Mouse (Mus musculus) testis, adult 2 months (tissue): ENCODE results near the gene Rasgef1b.

Source experiments
- CTCF ChIP-seq: fragments of 200-500 bp; IDR thresholded peaks from 2 replicates; pipeline ENCODE4 v1.5.1; 2012; ENCODE audit warnings: low read depth, mild to moderate bottlenecking, inconsistent platforms, low read length, moderate library complexity; ENCODE audit not compliant: control insufficient read depth, insufficient read depth, insufficient replicate concordance
- POLR2A ChIP-seq: fragments of 200-500 bp; IDR thresholded peaks from 2 replicates; pipeline ENCODE4 v1.6.1; 2012; ENCODE audit warnings: low read depth, mild to moderate bottlenecking, inconsistent platforms, low read length, moderate library complexity; ENCODE audit not compliant: control insufficient read depth

GRCm38 (mm10) chr5:99274119-99274563 is 454.7 kb downstream of the Rasgef1b start:
- TF ChIP-seq CTCF (no peak), POLR2A (no peak)
